Mouse (Mus musculus) stomach, postnatal 0 days (tissue): ENCODE results near the gene Prkg1.

Source experiments
- CTCF ChIP-seq: IDR thresholded peaks from 2 replicates; pipeline ENCODE4 v1.5.1; 2016; ENCODE audit warnings: antibody characterized with exemption, low read depth, mild to moderate bottlenecking, moderate library complexity
- EP300 ChIP-seq: optimal IDR thresholded peaks from 2 replicates; pipeline ENCODE3; 2016; ENCODE audit warnings: antibody characterized with exemption

DNA sequence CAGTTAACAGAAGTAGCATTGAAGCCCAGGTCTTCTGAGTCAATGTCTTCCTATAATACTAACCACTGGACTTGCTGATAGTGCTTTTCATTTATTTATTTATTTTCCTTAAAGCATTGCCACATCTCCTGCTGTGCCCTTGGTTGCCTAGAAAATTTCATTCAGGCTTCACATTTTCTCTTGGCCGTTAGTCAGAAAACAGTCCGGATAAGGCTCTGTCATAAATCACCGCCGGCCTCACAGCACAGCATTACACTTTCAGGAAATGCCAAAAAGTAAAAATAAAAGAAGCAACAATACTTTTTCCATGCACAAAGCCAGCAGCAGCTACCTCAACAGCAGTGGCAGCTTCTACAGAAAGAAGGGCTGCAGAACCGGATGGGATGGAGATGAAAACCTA is 234.2 kb downstream of the Prkg1 start:
- TF ChIP-seq CTCF, result no peak
- no peak for TF ChIP-seq EP300
